Mouse (Mus musculus): ENCODE measurements around the gene Hspa5. TPM values are rescaled to one million over a fixed set of nuclear protein-coding genes. Genes with fewer than 3 reads are reported as not detected.
A peak's percentile ranks its signal among the peaks of the same experiment; 100 is the strongest.

The Hspa5 gene
- polyA plus RNA-seq (2014; fragmentation: Nextera tagmentation; extraction: Ambion mirVana): 299 and 450 TPM in 2 replicates

- peaks cover 44% of the 10 kb centered on the region for H3K4me1 ChIP-seq (ENCODE audit: control insufficient read depth, insufficient read depth, low read length)
- ATAC-seq (ENCODE audit: low FRiP score, low TSS enrichment) (peak; percentile 99), DNase-seq (peak; percentile 99)
- H3K9ac ChIP-seq (replicated peaks; ENCODE audit: low read length): peak within 1 kb of the TSS; percentile 92
- peak within 1 kb of the TSS; percentile 93 for H3K27ac ChIP-seq (replicated peaks; ENCODE audit: low read depth, low read length)
- peak within 1 kb of the TSS; percentile 98 for H3K4me3 ChIP-seq (replicated peaks; ENCODE audit: low read depth, low read length)
- peak within 1 kb of the TSS; percentile 62 for H3K4me2 ChIP-seq (ENCODE audit: low read length)
- no peaks in the 10 kb centered on the region for H3K9me3 ChIP-seq (ENCODE audit: control insufficient read depth, low read length)
- under 1% methylated on average over 59 of the region's 60 CpGs for WGBS
- no peaks in the 10 kb centered on the region for H3K27me3 ChIP-seq (ENCODE audit: control insufficient read depth, insufficient read depth, low read length)
- peaks cover 37% of the 10 kb centered on the region for H3K36me3 ChIP-seq (ENCODE audit: control insufficient read depth, insufficient read depth, low read length)
Measured at GRCm38 (mm10) chr2:34771368-34772226, at the start of gene Hspa5. Hspa5 (plus strand) TSS chr2:34771970.

DNA sequence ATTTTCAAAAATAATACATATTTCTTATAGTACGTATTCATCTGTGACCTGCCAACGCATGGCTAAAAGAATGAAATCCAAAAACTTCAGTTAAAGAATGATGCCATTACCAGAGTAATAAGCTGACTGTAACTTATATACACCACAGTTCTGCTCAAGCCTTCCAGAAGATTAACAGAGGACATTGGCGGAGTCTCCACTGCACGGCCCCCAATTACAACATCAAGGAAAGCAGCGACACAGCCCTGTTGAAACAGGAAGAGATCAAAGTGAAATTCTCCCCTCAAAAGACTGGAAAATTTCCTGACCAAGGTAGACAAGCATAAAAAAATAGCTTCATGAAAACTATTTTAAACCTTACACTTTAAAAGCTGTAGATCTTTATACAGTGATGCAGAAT is 46.5 kb upstream of the Hspa5 start:
- Histone ChIP-seq H3K9me3 (ENCODE audit: control insufficient read depth, low read length) (no peaks in the 10 kb centered on the region), H3K9ac (replicated peaks; ENCODE audit: low read length) (no peak overlapping the region), H3K36me3 (ENCODE audit: control insufficient read depth, insufficient read depth, low read length) (peaks cover 79% of the 10 kb centered on the region), H3K4me2 (ENCODE audit: low read length) (no peak overlapping the region), H3K4me3 (replicated peaks; ENCODE audit: low read depth, low read length) (no peak overlapping the region), H3K27me3 (ENCODE audit: control insufficient read depth, insufficient read depth, low read length) (no peaks in the 10 kb centered on the region), H3K4me1 (ENCODE audit: control insufficient read depth, insufficient read depth, low read length) (no peaks in the 10 kb centered on the region), H3K27ac (replicated peaks; ENCODE audit: low read depth, low read length) (no peak overlapping the region)
- ATAC-seq (ENCODE audit: low FRiP score, low TSS enrichment): no peak
- 95% methylated on average over 5 of the region's 5 CpGs for WGBS
- no peak for DNase-seq

GRCm38 (mm10) chr2:34727045-34727728 is 44.6 kb upstream of the Hspa5 start:
- Histone ChIP-seq H3K4me3 (replicated peaks; ENCODE audit: low read depth, low read length) (no peak overlapping the region), H3K27me3 (ENCODE audit: control insufficient read depth, insufficient read depth, low read length) (no peaks in the 10 kb centered on the region), H3K27ac (replicated peaks; ENCODE audit: low read depth, low read length) (no peak overlapping the region), H3K36me3 (ENCODE audit: control insufficient read depth, insufficient read depth, low read length) (peaks cover 62% of the 10 kb centered on the region), H3K9me3 (ENCODE audit: control insufficient read depth, low read length) (no peaks in the 10 kb centered on the region), H3K4me2 (ENCODE audit: low read length) (no peak overlapping the region), H3K4me1 (ENCODE audit: control insufficient read depth, insufficient read depth, low read length) (no peaks in the 10 kb centered on the region), H3K9ac (replicated peaks; ENCODE audit: low read length) (no peak overlapping the region)
- no peak for DNase-seq
- no peak for ATAC-seq (ENCODE audit: low FRiP score, low TSS enrichment)
- WGBS: 97% methylated on average over 8 of the region's 8 CpGs

DNA sequence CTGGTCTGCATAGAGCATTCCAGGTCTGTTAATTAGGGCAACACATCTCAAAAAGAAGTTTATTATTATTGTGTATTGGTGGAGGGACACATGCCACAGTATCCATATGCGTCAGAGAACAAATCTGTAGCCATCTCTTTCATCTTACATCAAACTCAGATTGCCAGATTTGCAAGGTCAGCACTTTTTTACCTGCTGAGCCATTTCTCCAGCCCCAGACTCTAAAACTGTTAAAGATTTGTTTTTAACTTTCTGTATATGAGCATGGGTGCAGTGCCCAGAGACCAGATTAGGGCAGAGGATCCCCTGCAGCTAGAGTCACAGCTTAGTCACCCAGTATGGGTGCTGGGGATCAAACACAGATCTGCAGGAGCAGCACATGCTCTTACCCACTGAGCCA is 35.1 kb upstream of the Hspa5 start:
- Histone ChIP-seq H3K4me1 (ENCODE audit: control insufficient read depth, insufficient read depth, low read length) (no peaks in the 10 kb centered on the region), H3K9me3 (ENCODE audit: control insufficient read depth, low read length) (no peaks in the 10 kb centered on the region), H3K27ac (replicated peaks; ENCODE audit: low read depth, low read length) (no peak overlapping the region), H3K4me3 (replicated peaks; ENCODE audit: low read depth, low read length) (no peak overlapping the region), H3K4me2 (ENCODE audit: low read length) (no peak overlapping the region), H3K9ac (replicated peaks; ENCODE audit: low read length) (no peak overlapping the region), H3K36me3 (ENCODE audit: control insufficient read depth, insufficient read depth, low read length) (no peaks in the 10 kb centered on the region), H3K27me3 (ENCODE audit: control insufficient read depth, insufficient read depth, low read length) (no peaks in the 10 kb centered on the region)
- WGBS: 88% methylated on average over 1 of the region's 1 CpGs
- no peak for ATAC-seq (ENCODE audit: low FRiP score, low TSS enrichment)
- DNase-seq: no peak

- DNase-seq (no peak), ATAC-seq (ENCODE audit: low FRiP score, low TSS enrichment) (no peak)
- Histone ChIP-seq H3K4me3 (replicated peaks; ENCODE audit: low read depth, low read length) (no peak overlapping the region), H3K36me3 (ENCODE audit: control insufficient read depth, insufficient read depth, low read length) (0 out of 2 replicates have a peak, but pooled peaks cover 4% of the 10 kb centered on the region), H3K9me3 (ENCODE audit: control insufficient read depth, low read length) (no peaks in the 10 kb centered on the region), H3K27ac (replicated peaks; ENCODE audit: low read depth, low read length) (no peak overlapping the region), H3K4me1 (ENCODE audit: control insufficient read depth, insufficient read depth, low read length) (no peaks in the 10 kb centered on the region), H3K9ac (replicated peaks; ENCODE audit: low read length) (no peak overlapping the region), H3K27me3 (ENCODE audit: control insufficient read depth, insufficient read depth, low read length) (no peaks in the 10 kb centered on the region), H3K4me2 (ENCODE audit: low read length) (no peak overlapping the region)
- WGBS: 79% methylated on average over 1 of the region's 1 CpGs
Measured at GRCm38 (mm10) chr2:34737911-34738310, 33.9 kb upstream of the Hspa5 start.

DNA sequence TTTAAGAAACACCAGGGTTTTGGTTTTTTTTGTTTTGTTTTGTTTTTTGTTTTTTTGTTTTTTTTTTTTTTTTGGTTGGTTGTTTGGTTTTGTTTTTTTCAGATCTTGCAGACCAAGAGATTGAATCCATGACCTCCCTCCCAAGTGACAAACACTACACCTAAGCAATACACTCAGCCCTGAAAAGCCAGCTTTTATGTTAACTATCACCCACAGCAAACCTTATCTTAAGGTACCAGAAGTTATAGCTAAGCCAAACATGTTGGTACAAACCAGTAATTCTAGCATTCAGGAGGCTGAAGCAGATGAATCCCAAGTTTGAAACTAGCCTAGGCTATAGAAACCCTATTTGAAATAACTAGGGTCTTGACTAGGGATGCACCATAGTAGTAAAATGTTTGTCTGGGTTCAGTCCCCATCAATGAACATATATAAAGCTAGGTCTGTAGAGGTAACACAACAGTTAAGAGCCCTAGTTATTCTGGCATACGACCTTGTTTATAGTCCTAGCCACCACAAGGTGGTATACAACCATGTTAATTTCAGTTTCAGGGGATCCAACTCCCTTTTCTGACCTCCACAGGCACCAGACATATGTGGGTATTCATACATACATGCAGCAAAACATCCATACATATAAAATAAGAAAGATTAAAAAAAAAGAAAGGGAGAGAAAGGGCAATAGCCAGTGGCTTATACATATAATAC is 31.9 kb upstream of the Hspa5 start:
- Histone ChIP-seq H3K4me3 (replicated peaks; ENCODE audit: low read depth, low read length) (no peak overlapping the region), H3K36me3 (ENCODE audit: control insufficient read depth, insufficient read depth, low read length) (peaks cover 7% of the 10 kb centered on the region; the same call in 1 of the 2 replicates), H3K9ac (replicated peaks; ENCODE audit: low read length) (no peak overlapping the region), H3K4me2 (ENCODE audit: low read length) (no peak overlapping the region), H3K27ac (replicated peaks; ENCODE audit: low read depth, low read length) (no peak overlapping the region), H3K27me3 (ENCODE audit: control insufficient read depth, insufficient read depth, low read length) (no peaks in the 10 kb centered on the region), H3K9me3 (ENCODE audit: control insufficient read depth, low read length) (no peaks in the 10 kb centered on the region), H3K4me1 (ENCODE audit: control insufficient read depth, insufficient read depth, low read length) (no peaks in the 10 kb centered on the region)
- 88% methylated on average over 1 of the region's 1 CpGs for WGBS
- ATAC-seq (ENCODE audit: low FRiP score, low TSS enrichment): no peak
- DNase-seq: no peak

DNA sequence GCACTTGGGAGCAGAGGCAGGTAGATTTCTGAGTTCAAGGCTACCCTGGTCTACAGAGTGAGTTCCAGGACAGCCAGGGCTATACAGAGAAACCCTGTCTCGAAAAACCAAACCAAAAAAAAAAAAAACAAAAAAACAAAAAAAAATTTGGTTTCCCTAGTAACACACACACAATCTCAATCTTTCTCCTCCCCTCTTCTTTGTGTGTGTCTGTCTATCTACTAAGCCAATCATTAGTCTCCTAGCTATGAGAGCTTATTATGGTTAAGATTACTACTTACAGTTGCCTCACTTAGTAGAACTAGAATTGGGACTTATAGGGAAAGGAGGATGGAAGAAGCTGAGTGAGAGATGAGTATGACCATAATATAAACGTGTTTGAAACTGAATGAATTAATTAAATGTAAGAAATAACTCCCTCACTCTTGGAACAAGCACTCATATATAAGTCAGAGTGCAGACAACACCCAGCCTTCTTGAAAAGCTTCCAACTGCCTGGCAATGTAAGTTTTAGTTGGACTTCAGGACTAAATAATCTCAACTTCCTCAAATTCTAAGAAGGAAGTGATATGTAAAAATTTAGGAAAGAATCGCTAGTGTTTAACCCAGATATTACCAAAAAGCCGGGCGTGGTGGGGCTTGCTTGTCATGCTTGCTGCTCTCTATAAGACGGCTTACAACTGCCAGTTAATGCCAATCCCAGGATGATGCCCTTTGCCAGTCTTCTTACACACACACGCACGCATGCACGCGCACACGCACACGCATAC is 30.2 kb upstream of the Hspa5 start:
- H3K4me2 ChIP-seq (ENCODE audit: low read length): no peak overlapping the region
- H3K9me3 ChIP-seq (ENCODE audit: control insufficient read depth, low read length): no peaks in the 10 kb centered on the region
- H3K9ac ChIP-seq (replicated peaks; ENCODE audit: low read length): no peak overlapping the region
- H3K36me3 ChIP-seq (ENCODE audit: control insufficient read depth, insufficient read depth, low read length): peaks cover 8% of the 10 kb centered on the region; the same call in 1 of the 2 replicates
- H3K4me3 ChIP-seq (replicated peaks; ENCODE audit: low read depth, low read length): no peak overlapping the region
- no peak overlapping the region for H3K27ac ChIP-seq (replicated peaks; ENCODE audit: low read depth, low read length)
- ATAC-seq (ENCODE audit: low FRiP score, low TSS enrichment) (no peak), DNase-seq (no peak)
- no peaks in the 10 kb centered on the region for H3K4me1 ChIP-seq (ENCODE audit: control insufficient read depth, insufficient read depth, low read length)
- no peaks in the 10 kb centered on the region for H3K27me3 ChIP-seq (ENCODE audit: control insufficient read depth, insufficient read depth, low read length)
- WGBS: 94% methylated on average over 12 of the region's 12 CpGs

DNA sequence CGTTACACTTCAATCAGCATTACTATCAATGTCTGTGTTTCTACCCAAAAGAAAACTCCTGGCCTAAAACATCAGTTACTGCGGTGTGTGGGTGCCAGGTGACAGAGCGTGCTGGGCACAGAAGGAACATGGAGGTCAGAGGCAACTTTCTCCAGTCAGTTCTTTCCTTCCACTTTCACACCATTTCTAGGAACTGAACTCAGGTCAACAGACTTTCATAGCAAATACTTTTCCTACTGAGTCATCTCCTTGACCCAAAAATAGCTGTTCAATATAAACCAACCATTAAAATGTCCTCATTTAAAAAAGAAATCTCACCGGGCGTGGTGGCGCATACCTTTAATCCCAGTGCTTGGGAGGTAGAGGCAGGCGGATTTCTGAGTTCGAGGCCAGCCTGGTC is 29.1 kb upstream of the Hspa5 start:
- Histone ChIP-seq H3K36me3 (ENCODE audit: control insufficient read depth, insufficient read depth, low read length) (peaks cover 11% of the 10 kb centered on the region; the same call in 1 of the 2 replicates), H3K27me3 (ENCODE audit: control insufficient read depth, insufficient read depth, low read length) (no peaks in the 10 kb centered on the region), H3K27ac (replicated peaks; ENCODE audit: low read depth, low read length) (no peak overlapping the region), H3K9ac (replicated peaks; ENCODE audit: low read length) (no peak overlapping the region), H3K4me1 (ENCODE audit: control insufficient read depth, insufficient read depth, low read length) (no peaks in the 10 kb centered on the region), H3K4me3 (replicated peaks; ENCODE audit: low read depth, low read length) (no peak overlapping the region), H3K9me3 (ENCODE audit: control insufficient read depth, low read length) (no peaks in the 10 kb centered on the region), H3K4me2 (ENCODE audit: low read length) (no peak overlapping the region)
- DNase-seq (no peak), ATAC-seq (ENCODE audit: low FRiP score, low TSS enrichment) (no peak)
- 97% methylated on average over 8 of the region's 8 CpGs for WGBS

Measured in midbrain, embryonic 14.5 days (tissue).